Mouse (Mus musculus): ENCODE results near the gene Acat3.

GRCm38 (mm10) chr17:12891054-12891453 lies 49.3 kb downstream of the Acat3 start:
- TF ChIP-seq CTCF (IDR thresholded peaks at IDR 0.05; ENCODE audit: insufficient read depth, low read depth, low read length) = no peak
- no peak for TF ChIP-seq POLR2A (IDR thresholded peaks at IDR 0.05; ENCODE audit: insufficient read depth, low read depth, low read length)
